Mouse (Mus musculus): ENCODE measurements around the gene Nap1l2. TPM values are rescaled to one million over a fixed set of nuclear protein-coding genes. Genes with fewer than 3 reads are reported as not detected.
"Not testable (repeated sequence)": the region's sequence is repeated elsewhere in the genome, so short reads cannot be mapped to it uniquely, and the experiment has no call there.

Gene Nap1l2
- 112 and 129 TPM in 2 replicates for polyA plus RNA-seq (2015; fragmentation: Nextera tagmentation; extraction: Ambion mirVana)

DNA sequence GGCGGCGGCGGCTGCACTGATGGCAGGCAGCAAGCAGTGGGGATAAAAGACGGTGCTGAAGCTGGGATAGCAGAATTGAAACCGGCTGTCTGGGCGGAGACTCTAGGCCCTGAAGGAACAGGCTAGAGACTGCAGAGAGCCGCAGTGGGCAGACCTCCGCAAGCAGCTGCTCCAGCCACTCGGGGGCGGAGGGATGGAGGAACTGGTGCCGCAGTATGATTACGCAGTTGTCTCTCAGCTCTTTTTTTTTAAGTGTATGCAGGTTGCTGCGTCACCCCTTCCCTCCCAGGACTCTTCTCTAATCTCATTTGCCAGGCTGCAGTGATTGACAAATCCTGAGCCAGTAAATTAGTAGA lies at the start of gene Nap1l2:
TSS of gene Nap1l2 (minus strand) at position 210 of the 356 bp plus-strand sequence.
- 15% methylated on average over 13 of the region's 13 CpGs for WGBS
- Histone ChIP-seq H3K9ac (replicated peaks) (peak within 1 kb of the TSS; percentile 52), H3K4me3 (replicated peaks) (peak within 1 kb of the TSS; percentile 50), H3K36me3 (no peaks in the 10 kb centered on the region), H3K4me2 (peak within 1 kb of the TSS; percentile 47), H3K27ac (replicated peaks) (peak within 1 kb of the TSS; percentile 88), H3K27me3 (replicated peaks) (peaks cover 19% of the 10 kb centered on the region; the same call in 1 of the 2 replicates), H3K4me1 (no peaks in the 10 kb centered on the region), H3K9me3 (replicated peaks) (no peaks in the 10 kb centered on the region)
- peak; percentile 94 for ATAC-seq (ENCODE audit: low FRiP score)

DNA sequence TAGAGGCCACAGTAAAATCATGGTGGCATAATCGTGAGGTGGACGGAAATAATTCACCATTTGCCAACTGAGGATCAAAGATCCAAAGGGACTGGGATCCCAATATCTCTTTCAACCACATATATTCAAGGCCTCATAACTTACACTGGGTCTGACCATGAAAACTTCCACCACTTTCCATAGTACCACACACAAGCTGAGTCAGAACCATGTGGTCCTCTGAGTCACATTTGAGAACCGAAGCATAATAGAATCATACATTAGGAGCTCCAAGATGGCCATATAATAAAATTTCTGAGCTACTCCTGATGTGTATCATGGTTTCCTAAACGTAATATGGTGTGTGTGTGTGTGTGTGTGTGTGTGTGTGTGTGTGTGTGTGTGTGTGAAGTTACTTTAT lies 28.8 kb upstream of the Nap1l2 start:
- H3K4me3 ChIP-seq (replicated peaks), result no peak overlapping the region
- no peak for ATAC-seq (ENCODE audit: low FRiP score)
- peaks cover 34% of the 10 kb centered on the region for H3K27me3 ChIP-seq (replicated peaks)
- no peaks in the 10 kb centered on the region for H3K9me3 ChIP-seq (replicated peaks)
- no peak overlapping the region for H3K9ac ChIP-seq (replicated peaks)
- no peaks in the 10 kb centered on the region for H3K4me1 ChIP-seq
- no peaks in the 10 kb centered on the region for H3K36me3 ChIP-seq
- 82% methylated on average over 4 of the region's 4 CpGs for WGBS
- H3K4me2 ChIP-seq, result no peak overlapping the region
- no peak overlapping the region for H3K27ac ChIP-seq (replicated peaks)

GRCm38 (mm10) chrX:103186829-103187228 lies 389 bp upstream of the Nap1l2 start:
- ATAC-seq (ENCODE audit: low FRiP score), result peak; percentile 55
- H3K36me3 ChIP-seq, result no peaks in the 10 kb centered on the region
- peak overlapping the region; percentile 47 for H3K4me2 ChIP-seq
- peak overlapping the region; percentile 88 for H3K27ac ChIP-seq (replicated peaks)
- H3K4me1 ChIP-seq, result no peaks in the 10 kb centered on the region
- WGBS, result 35% methylated on average over 1 of the region's 1 CpGs
- H3K9ac ChIP-seq (replicated peaks), result peak overlapping the region; percentile 52; the same call in 1 of the 2 replicates
- H3K9me3 ChIP-seq (replicated peaks), result no peaks in the 10 kb centered on the region
- H3K27me3 ChIP-seq (replicated peaks), result peaks cover 16% of the 10 kb centered on the region; the same call in 1 of the 2 replicates
- H3K4me3 ChIP-seq (replicated peaks), result peak overlapping the region; percentile 50

- H3K9ac ChIP-seq (replicated peaks), result peak overlapping the region; percentile 52
- H3K27ac ChIP-seq (replicated peaks), result peak overlapping the region; percentile 88
- ATAC-seq (ENCODE audit: low FRiP score), result peak; percentile 55
- H3K4me1 ChIP-seq, result no peaks in the 10 kb centered on the region
- no peaks in the 10 kb centered on the region for H3K36me3 ChIP-seq
- WGBS, result 22% methylated on average over 20 of the region's 20 CpGs
- peak overlapping the region; percentile 50 for H3K4me3 ChIP-seq (replicated peaks)
- no peaks in the 10 kb centered on the region for H3K9me3 ChIP-seq (replicated peaks)
- H3K4me2 ChIP-seq, result peak overlapping the region; percentile 47
- peaks cover 19% of the 10 kb centered on the region; the same call in 1 of the 2 replicates for H3K27me3 ChIP-seq (replicated peaks)
Observed at GRCm38 (mm10) chrX:103185781-103186430, 534 bp downstream of the Nap1l2 start.

DNA sequence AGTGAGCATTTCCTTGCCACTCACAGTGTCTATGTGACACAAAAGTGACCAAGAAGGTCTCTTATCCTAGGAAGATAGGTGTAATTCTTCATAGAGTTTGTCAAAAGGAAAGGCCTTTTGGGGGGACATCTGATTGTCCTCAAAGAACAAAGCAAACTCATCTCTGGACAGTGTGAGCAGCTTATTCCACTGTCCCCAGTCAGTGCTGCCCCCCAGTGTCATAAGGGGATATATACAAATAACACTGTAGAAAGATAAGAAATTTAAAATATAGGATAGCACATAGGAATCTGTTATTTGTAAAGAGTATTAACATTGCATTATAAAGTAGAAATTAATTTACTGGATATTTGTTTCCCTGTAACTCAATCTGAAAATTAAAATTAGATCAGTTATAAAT lies 2.9 kb downstream of the Nap1l2 start:
- Histone ChIP-seq H3K4me3 (replicated peaks) (peak overlapping the region; percentile 23), H3K4me2 (peak overlapping the region; percentile 46), H3K9ac (replicated peaks) (no peak overlapping the region), H3K27ac (replicated peaks) (no peak overlapping the region), H3K36me3 (no peaks in the 10 kb centered on the region), H3K27me3 (replicated peaks) (peaks cover 18% of the 10 kb centered on the region; the same call in 1 of the 2 replicates), H3K9me3 (replicated peaks) (no peaks in the 10 kb centered on the region), H3K4me1 (no peaks in the 10 kb centered on the region)
- ATAC-seq (ENCODE audit: low FRiP score), result no peak

- Histone ChIP-seq H3K4me1 (no peaks in the 10 kb centered on the region), H3K27me3 (replicated peaks) (peaks cover 9% of the 10 kb centered on the region; the same call in 1 of the 2 replicates), H3K4me3 (replicated peaks) (no peak overlapping the region), H3K36me3 (no peaks in the 10 kb centered on the region), H3K9me3 (replicated peaks) (no peaks in the 10 kb centered on the region), H3K9ac (replicated peaks) (no peak overlapping the region), H3K4me2 (no peak overlapping the region), H3K27ac (replicated peaks) (no peak overlapping the region)
- no peak for ATAC-seq (ENCODE audit: low FRiP score)
- 79% methylated on average over 4 of the region's 4 CpGs for WGBS
Observed at GRCm38 (mm10) chrX:103179771-103180558, 6.5 kb downstream of the Nap1l2 start.

- peak; percentile 86; the same call in 1 of the 2 replicates for ATAC-seq (ENCODE audit: low FRiP score)
- H3K9ac ChIP-seq (replicated peaks), result not testable (repeated sequence)
Observed at GRCm38 (mm10) chrX:103164948-103165605, 21.4 kb downstream of the Nap1l2 start.

DNA sequence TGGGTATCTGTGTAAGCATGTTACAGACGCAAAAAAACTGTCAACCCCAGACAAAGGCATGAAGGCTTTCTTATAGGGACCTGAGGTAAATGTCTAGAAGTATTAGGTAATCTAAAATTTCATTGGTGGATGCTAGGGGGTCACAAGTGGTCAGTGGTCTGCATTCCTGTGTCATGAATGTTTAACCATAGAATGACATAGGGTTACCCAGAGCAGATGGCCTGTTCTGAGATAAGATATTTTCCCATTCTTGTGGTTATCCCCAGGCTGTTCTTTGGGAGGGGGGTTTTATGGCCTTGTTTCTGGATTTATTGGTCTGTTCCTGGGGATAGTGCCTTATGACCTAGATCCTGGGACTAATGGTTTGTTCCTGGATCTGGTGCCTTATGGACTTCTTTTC lies 30.3 kb downstream of the Nap1l2 start:
- Histone ChIP-seq H3K27me3 (replicated peaks) (peaks cover 45% of the 10 kb centered on the region; the same call in 1 of the 2 replicates), H3K9ac (replicated peaks) (no peak overlapping the region), H3K27ac (replicated peaks) (no peak overlapping the region), H3K9me3 (replicated peaks) (no peaks in the 10 kb centered on the region), H3K4me3 (replicated peaks) (no peak overlapping the region), H3K36me3 (no peaks in the 10 kb centered on the region), H3K4me1 (no peaks in the 10 kb centered on the region), H3K4me2 (no peak overlapping the region)
- WGBS, result 60% methylated on average over 1 of the region's 1 CpGs
- ATAC-seq (ENCODE audit: low FRiP score), result no peak

More at GRCm38 (mm10) chrX:103164948-103165605, 21.4 kb downstream of the Nap1l2 start:
- not testable (repeated sequence) for H3K27ac ChIP-seq (replicated peaks); H3K36me3 ChIP-seq; H3K4me1 ChIP-seq; H3K9me3 ChIP-seq (replicated peaks)
- Histone ChIP-seq H3K4me3 (replicated peaks) (peak overlapping the region; percentile 36), H3K4me2 (peak overlapping the region; percentile 46), H3K27me3 (replicated peaks) (peaks cover 19% of the 10 kb centered on the region; the same call in 1 of the 2 replicates)
- 18% methylated on average over 39 of the region's 83 CpGs for WGBS

DNA sequence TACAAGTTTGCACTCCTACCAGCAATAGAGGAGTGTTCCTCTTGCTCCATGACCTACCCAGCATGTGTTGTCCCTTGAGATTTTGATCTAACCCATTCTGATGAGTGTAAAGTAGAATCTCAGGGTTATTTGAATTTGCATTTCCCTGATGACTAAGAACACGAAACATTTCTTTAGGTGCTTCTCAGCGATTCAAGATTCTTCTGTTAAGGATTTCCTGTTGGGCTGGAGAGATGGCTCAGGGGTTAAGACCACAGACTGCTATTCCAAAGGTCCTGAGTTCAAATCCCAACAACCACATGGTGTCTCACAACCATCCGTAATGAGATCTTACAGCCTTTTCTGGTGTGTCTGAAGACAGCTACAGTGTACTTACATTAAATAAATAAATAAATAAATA lies 47.9 kb downstream of the Nap1l2 start:
- H3K9me3 ChIP-seq (replicated peaks), result no peaks in the 10 kb centered on the region
- no peak for ATAC-seq (ENCODE audit: low FRiP score)
- no peaks in the 10 kb centered on the region for H3K27me3 ChIP-seq (replicated peaks)
- no peaks in the 10 kb centered on the region for H3K36me3 ChIP-seq
- H3K4me2 ChIP-seq, result no peak overlapping the region
- H3K9ac ChIP-seq (replicated peaks), result no peak overlapping the region
- H3K27ac ChIP-seq (replicated peaks), result no peak overlapping the region
- H3K4me3 ChIP-seq (replicated peaks), result no peak overlapping the region
- 83% methylated on average over 3 of the region's 3 CpGs for WGBS
- no peaks in the 10 kb centered on the region for H3K4me1 ChIP-seq
